Mouse (Mus musculus) CH12.LX (cell line): ENCODE results near the gene Zc3h12c. TPM values are rescaled to one million over a fixed set of nuclear protein-coding genes. Genes with fewer than 3 reads are reported as not detected.

Experiments
- DNase-seq: peaks from one replicate; pipeline ENCODE4 v3.0.0-alpha.2; 2013; ENCODE audit errors: extremely low read depth
- H3K27ac ChIP-seq: 2 replicates; pipeline ENCODE4 v1.5.1; 2012; ENCODE audit warnings: low read depth, mild to moderate bottlenecking, control low read depth, moderate library complexity; ENCODE audit not compliant: insufficient read depth
- H3K27me3 ChIP-seq: replicated peaks from 2 replicates; pipeline ENCODE3; 2012; ENCODE audit warnings: inconsistent platforms
- H3K36me3 ChIP-seq, 2 experiments: replicated peaks in 1 of 2; 2 replicates each; pipeline versions ENCODE3 to v1.6.1; 2012; ENCODE audit warnings: inconsistent platforms in 1 of 2, low read length in 1 of 2, mild to moderate bottlenecking in 1 of 2, mixed read lengths in 1 of 2, moderate library complexity in 1 of 2; ENCODE audit not compliant: control insufficient read depth in 1 of 2, insufficient read depth in 1 of 2
- H3K4me1 ChIP-seq, 2 experiments: 2 replicates each; pipeline ENCODE4 v1.6.1; 2012; ENCODE audit warnings: inconsistent platforms in 1 of 2, moderate library complexity in 1 of 2; ENCODE audit not compliant: insufficient read depth in 2 of 2, control insufficient read depth in 1 of 2
- H3K4me2 ChIP-seq: 2 replicates; pipeline ENCODE4 v1.6.1; 2012; ENCODE audit warnings: low read depth, mild to moderate bottlenecking, control low read depth; ENCODE audit not compliant: poor library complexity, insufficient read depth, severe bottlenecking
- H3K4me3 ChIP-seq, 3 experiments: fragments of 150-350 bp in 1 of 3; sonication (generic) in 1 of 3; replicated peaks in 1 of 3; 2 replicates each; pipeline versions ENCODE3 to v1.5.1; 2011 to 2012; ENCODE audit warnings: low read depth in 2 of 3, low read length in 2 of 3, mild to moderate bottlenecking in 2 of 3, moderate library complexity in 2 of 3, control low read depth in 1 of 3, improper control_type of control experiment in 1 of 3, inconsistent platforms in 1 of 3, mixed read lengths in 1 of 3; ENCODE audit not compliant: poor library complexity in 1 of 3
- H3K79me2 ChIP-seq: replicated peaks from 2 replicates; pipeline ENCODE4 v1.6.1; 2012; ENCODE audit warnings: mild to moderate bottlenecking, moderate library complexity; ENCODE audit not compliant: control insufficient read depth, poor library complexity, insufficient read depth, severe bottlenecking; ENCODE audit errors: extremely low read depth
- H3K9ac ChIP-seq: 2 replicates; pipeline ENCODE4 v1.6.1; 2012; ENCODE audit warnings: low read depth, mild to moderate bottlenecking, control low read depth, moderate library complexity; ENCODE audit not compliant: insufficient read depth
- H3K9me3 ChIP-seq: replicated peaks from 2 replicates; pipeline ENCODE3; 2012; ENCODE audit warnings: low read length, inconsistent platforms, mixed read lengths
- CHD1 ChIP-seq: IDR thresholded peaks from 2 replicates; pipeline ENCODE4 v1.6.1; 2012; ENCODE audit warnings: low read depth, low read length, improper control_type of control experiment, inconsistent platforms
- CHD2 ChIP-seq: IDR thresholded peaks from 2 replicates; pipeline ENCODE4 v1.6.1; 2011; ENCODE audit warnings: low read length, improper control_type of control experiment
- CTCF ChIP-seq, 2 experiments: IDR thresholded peaks in 1 of 2; conservative IDR thresholded peaks in 1 of 2; 2 replicates each; pipeline ENCODE4 v1.5.1; 2011 to 2012; ENCODE audit warnings: low read depth in 2 of 2, low read length in 2 of 2, improper control_type of control experiment in 1 of 2, inconsistent platforms in 1 of 2, mild to moderate bottlenecking in 1 of 2, moderate library complexity in 1 of 2
- ETS1 ChIP-seq: conservative IDR thresholded peaks from 2 replicates; pipeline ENCODE4 v1.6.1; 2012; ENCODE audit warnings: low read depth, mild to moderate bottlenecking, inconsistent platforms, low read length, improper control_type of control experiment, moderate library complexity
- GABPA ChIP-seq: IDR thresholded peaks from 2 replicates; pipeline ENCODE4 v1.6.1; 2012; ENCODE audit warnings: low read depth, low read length, improper control_type of control experiment, inconsistent platforms; ENCODE audit not compliant: insufficient replicate concordance
- HCFC1 ChIP-seq: IDR thresholded peaks from 2 replicates; pipeline ENCODE4 v1.6.1; 2012; ENCODE audit warnings: low read depth, mild to moderate bottlenecking, inconsistent platforms, low read length, improper control_type of control experiment
- IRF4 ChIP-seq: IDR thresholded peaks from 2 replicates; pipeline ENCODE4 v1.6.1; 2014; ENCODE audit warnings: low read depth, mild to moderate bottlenecking, inconsistent platforms, low read length, improper control_type of control experiment
- JUND ChIP-seq: conservative IDR thresholded peaks from 2 replicates; pipeline ENCODE4 v1.6.1; 2011; ENCODE audit warnings: low read depth, low read length, improper control_type of control experiment
- KAT2A ChIP-seq: IDR thresholded peaks from 2 replicates; pipeline ENCODE4 v1.6.1; 2012; ENCODE audit warnings: low read length, improper control_type of control experiment, inconsistent platforms; ENCODE audit not compliant: insufficient replicate concordance
- MAFK ChIP-seq: IDR thresholded peaks from 2 replicates; pipeline ENCODE4 v1.6.1; 2011; ENCODE audit warnings: low read length, improper control_type of control experiment; ENCODE audit not compliant: insufficient replicate concordance
- MEF2A ChIP-seq: IDR thresholded peaks from 2 replicates; pipeline ENCODE4 v1.6.1; 2014; ENCODE audit warnings: low read depth, mild to moderate bottlenecking, inconsistent platforms, low read length, improper control_type of control experiment, borderline replicate concordance
- MXI1 ChIP-seq: IDR thresholded peaks from 2 replicates; pipeline ENCODE4 v1.6.1; 2011; ENCODE audit warnings: mild to moderate bottlenecking, low read depth, low read length, improper control_type of control experiment
- MYC ChIP-seq: IDR thresholded peaks from 2 replicates; pipeline ENCODE4 v1.6.1; 2011; ENCODE audit warnings: low read depth, mild to moderate bottlenecking, improper control_type of control experiment, low read length
- NELFE ChIP-seq: IDR thresholded peaks from 2 replicates; pipeline ENCODE4 v1.6.1; 2011; ENCODE audit warnings: low read depth, low read length, improper control_type of control experiment
- RCOR1 ChIP-seq: conservative IDR thresholded peaks from 2 replicates; pipeline ENCODE4 v1.6.1; 2012; ENCODE audit warnings: low read depth, mild to moderate bottlenecking, inconsistent platforms, low read length, improper control_type of control experiment
- SIN3A ChIP-seq: IDR thresholded peaks from 2 replicates; pipeline ENCODE4 v1.6.1; 2012; ENCODE audit warnings: low read length, improper control_type of control experiment, inconsistent platforms
- SMC3 ChIP-seq: IDR thresholded peaks from 2 replicates; pipeline ENCODE4 v1.6.1; 2011; ENCODE audit warnings: low read depth, low read length, improper control_type of control experiment
- USF1 ChIP-seq: IDR thresholded peaks from 2 replicates; pipeline ENCODE4 v1.6.1; 2014; ENCODE audit warnings: low read depth, mild to moderate bottlenecking, inconsistent platforms, low read length, improper control_type of control experiment
- ZMIZ1 ChIP-seq: IDR thresholded peaks from 2 replicates; pipeline ENCODE4 v1.6.1; 2012; ENCODE audit warnings: low read depth, mild to moderate bottlenecking, inconsistent platforms, low read length, improper control_type of control experiment
- ZNF384 ChIP-seq: IDR thresholded peaks from 2 replicates; pipeline ENCODE4 v1.6.1; 2012; ENCODE audit warnings: low read depth, low read length, improper control_type of control experiment, inconsistent platforms
- dilution Hi-C: fragments of 300-500 bp; cut with MboI; formaldehyde crosslinking; loops from 2 replicates; pipeline ENCODE4 v1.14.3; 2020; ENCODE audit warnings: low sequenced_read_pairs; ENCODE audit not compliant: extremely low pct_unique_long_range_greater_than_20kb, extremely low pct_ligation_motif_present
- in situ Hi-C: fragments of 300-500 bp; cut with MboI; formaldehyde crosslinking; loops from 3 replicates; pipeline ENCODE4 v1.14.3; 2019; ENCODE audit warnings: low sequenced_read_pairs, low pct_ligation_motif_present, low pct_unique_long_range_greater_than_20kb, mixed read lengths
- polyA plus RNA-seq: library from polyadenylated mRNA; unstranded; fragments of >175 nt; gene quantifications from 2 replicates; pipeline ENCODE4 v1.2.1, GENCODE M21; 2012; ENCODE audit warnings: low read depth; ENCODE audit not compliant: insufficient read length
- total RNA-seq, 2 experiments: library from RNA; depleted of rRNA; stranded (reverse); fragments of 300-350 nt in 1 of 2; fragments of >200 nt in 1 of 2; gene quantifications; 2 replicates each; pipeline ENCODE4 v1.2.3; 2012 to 2014

Zc3h12c gene
- total and polyA plus RNA-seq, 3 experiments = 11.2 to 36.1 (median 21.7) TPM

DNA sequence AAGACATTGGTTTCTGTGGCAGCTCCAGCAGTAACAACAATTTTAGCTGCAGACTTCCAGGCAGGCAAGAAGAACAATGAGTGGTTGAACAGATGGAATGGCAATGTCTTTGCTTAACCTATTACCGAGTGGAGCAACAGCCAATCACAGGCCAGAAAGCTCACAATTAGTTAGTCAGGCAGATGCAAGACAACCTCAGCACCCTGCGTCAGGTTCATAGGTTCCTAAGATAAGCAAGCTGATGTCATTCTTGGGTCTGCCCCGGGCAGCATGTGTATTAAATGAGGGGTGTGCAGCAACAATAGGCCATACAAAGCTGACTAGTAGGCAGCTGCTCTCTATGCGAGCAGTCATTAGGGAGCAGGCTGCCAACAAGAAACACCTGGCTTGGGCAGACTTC is 19.1 kb downstream of the Zc3h12c start:
- dilution Hi-C loops (no loop called here), in situ Hi-C loops (no loop called here)
- H3K9me3 ChIP-seq = no peaks in the 10 kb centered on the region
- no peak for TF ChIP-seq IRF4
- TF ChIP-seq ZNF384 = no peak
- peak; percentile 62; the same call in 1 of the 2 replicates for TF ChIP-seq MEF2A
- TF ChIP-seq CHD1 = no peak
- TF ChIP-seq HCFC1 = no peak
- TF ChIP-seq ETS1 = peak; percentile 38
- TF ChIP-seq CTCF (conservative IDR thresholded peaks at IDR 0.05 in 1 of 2, IDR thresholded peaks at IDR 0.05 in 1 of 2; ENCODE audit: low read depth in 2 of 2, low read length in 2 of 2) = no peak
- no peak for TF ChIP-seq KAT2A
- no peak for TF ChIP-seq MYC
- TF ChIP-seq MAFK = no peak
- no peak for TF ChIP-seq SMC3
- no peak for TF ChIP-seq CHD2
- TF ChIP-seq, all 38 proteins: peak for 2
- Histone ChIP-seq H3K4me3 (no peak overlapping the region), H3K36me3 (peaks cover 2 to 65% of the 10 kb centered on the region in 2 experiments), H3K27ac (no peak overlapping the region), H3K4me2 (no peak overlapping the region), H3K27me3 (no peaks in the 10 kb centered on the region), H3K4me1 (peaks cover 4 to 80% of the 10 kb centered on the region in 2 experiments), H3K9ac (no peak overlapping the region), H3K79me2 (peaks cover 50% of the 10 kb centered on the region)
- DNase-seq = no peak

- in situ Hi-C loops = no loop called here
- Histone ChIP-seq H3K9me3 (no peaks in the 10 kb centered on the region), H3K27me3 (no peaks in the 10 kb centered on the region), H3K4me3 (no peak overlapping the region), H3K27ac (no peak overlapping the region), H3K4me1 (peaks cover 4 to 80% of the 10 kb centered on the region in 2 experiments), H3K79me2 (peaks cover 51% of the 10 kb centered on the region), H3K36me3 (peaks cover 4 to 66% of the 10 kb centered on the region in 2 experiments), H3K4me2 (no peak overlapping the region), H3K9ac (no peak overlapping the region)
- dilution Hi-C loops = no loop called here
- TF ChIP-seq GABPA (no peak), MXI1 (no peak), NELFE (no peak), RCOR1 (no peak), HCFC1 (no peak), CHD1 (no peak), MYC (no peak), SIN3A (no peak), JUND (no peak), IRF4 (no peak), ZMIZ1 (no peak), CHD2 (no peak), USF1 (no peak)
- DNase-seq = no peak
These were observed 19.5 kb downstream of the Zc3h12c start for GRCm38 (mm10) chr9:52148831-52149230.
